Mouse (Mus musculus): Measurements from ENCODE around the gene Cxcl3.
"Not testable (repeated sequence)": the region's sequence is repeated elsewhere in the genome, so short reads cannot be mapped to it uniquely, and the experiment has no call there.

Cxcl3 gene

GRCm38 (mm10) chr5:90789306-90790073 lies 3.6 kb downstream of the Cxcl3 start:
- no peak for ATAC-seq (ENCODE audit: low TSS enrichment)

GRCm38 (mm10) chr5:90790074-90790502 lies 4.2 kb downstream of the Cxcl3 start:
- no peak for ATAC-seq (ENCODE audit: low TSS enrichment)

GRCm38 (mm10) chr5:90794195-90794625 lies 8.3 kb downstream of the Cxcl3 start, which contains the start of gene Cxcl15:
TSS of gene Cxcl15 (plus strand) at chr5:90794534.
- no peak for ATAC-seq (ENCODE audit: low TSS enrichment)

- ATAC-seq (ENCODE audit: low TSS enrichment), result not testable (repeated sequence)
Observed at GRCm38 (mm10) chr5:90795392-90795791, 9.5 kb downstream of the Cxcl3 start.

- no peak for ATAC-seq (ENCODE audit: low TSS enrichment)
Observed at GRCm38 (mm10) chr5:90804574-90804973, 18.7 kb downstream of the Cxcl3 start.

GRCm38 (mm10) chr5:90806050-90806449 lies 20.1 kb downstream of the Cxcl3 start:
- no peak for ATAC-seq (ENCODE audit: low TSS enrichment)

GRCm38 (mm10) chr5:90807176-90807950 lies 21.5 kb downstream of the Cxcl3 start:
- no peak for ATAC-seq (ENCODE audit: low TSS enrichment)

- no peak for ATAC-seq (ENCODE audit: low TSS enrichment)
Observed at GRCm38 (mm10) chr5:90819756-90820155, 33.9 kb downstream of the Cxcl3 start.

- no peak for ATAC-seq (ENCODE audit: low TSS enrichment)
Observed at GRCm38 (mm10) chr5:90832145-90832767, 46.4 kb downstream of the Cxcl3 start.

GRCm38 (mm10) chr5:90832768-90833388 lies 47.0 kb downstream of the Cxcl3 start:
- no peak for ATAC-seq (ENCODE audit: low TSS enrichment)

GRCm38 (mm10) chr5:90834436-90834835 lies 48.5 kb downstream of the Cxcl3 start:
- ATAC-seq (ENCODE audit: low TSS enrichment), result no peak

GRCm38 (mm10) chr5:90838582-90838981 lies 52.7 kb downstream of the Cxcl3 start:
- no peak for ATAC-seq (ENCODE audit: low TSS enrichment)
